Mouse (Mus musculus) hindlimb bud, embryonic 11.5 days (tissue): ENCODE data around the gene Ptprg.

Source experiments
- DNase-seq: peaks from one replicate; pipeline ENCODE4 v3.0.0-alpha.2; 2012; ENCODE audit warnings: low read depth, low spot score; ENCODE audit errors: extremely low spot score

The Ptprg gene

DNA sequence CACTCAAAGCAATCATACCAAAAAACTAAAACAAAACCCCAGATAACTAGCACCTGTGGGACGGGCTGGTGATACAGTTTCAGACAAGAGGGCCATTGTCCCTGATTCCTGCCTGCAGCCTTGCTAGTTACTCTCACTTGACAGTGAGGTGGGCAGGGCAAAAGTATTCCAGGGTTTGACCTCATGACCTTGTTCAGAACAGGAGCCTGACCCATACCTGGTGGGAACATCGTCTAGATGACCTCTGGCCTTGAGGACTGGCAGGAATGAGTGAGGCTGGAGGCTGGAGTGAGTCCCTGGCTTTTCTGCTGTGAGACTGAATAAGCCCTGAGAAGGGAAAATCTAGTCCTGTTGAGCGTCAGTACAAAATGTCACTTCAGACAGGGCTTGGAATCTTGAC, 11.1 kb downstream of the Ptprg start:
- no peak for DNase-seq

DNA sequence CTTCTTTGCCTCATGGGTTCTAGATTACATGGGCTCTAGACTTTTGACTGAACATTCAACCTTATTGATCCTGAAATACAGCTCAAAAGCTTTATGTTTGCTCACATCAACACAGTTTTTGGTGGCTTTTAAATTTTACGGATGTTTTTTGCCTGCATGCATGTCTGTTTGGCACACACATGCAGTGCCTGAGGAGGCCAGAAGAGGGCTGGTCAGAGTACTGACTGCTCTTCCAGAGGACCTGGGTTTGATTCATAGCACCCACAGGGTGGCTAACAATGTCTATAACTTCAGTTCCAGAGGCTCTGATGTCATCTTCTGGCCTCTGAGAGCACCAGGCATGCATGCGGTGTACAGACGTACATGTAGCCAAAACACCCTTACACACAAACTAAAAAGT, 12.0 kb downstream of the Ptprg start:
- DNase-seq = no peak

DNA sequence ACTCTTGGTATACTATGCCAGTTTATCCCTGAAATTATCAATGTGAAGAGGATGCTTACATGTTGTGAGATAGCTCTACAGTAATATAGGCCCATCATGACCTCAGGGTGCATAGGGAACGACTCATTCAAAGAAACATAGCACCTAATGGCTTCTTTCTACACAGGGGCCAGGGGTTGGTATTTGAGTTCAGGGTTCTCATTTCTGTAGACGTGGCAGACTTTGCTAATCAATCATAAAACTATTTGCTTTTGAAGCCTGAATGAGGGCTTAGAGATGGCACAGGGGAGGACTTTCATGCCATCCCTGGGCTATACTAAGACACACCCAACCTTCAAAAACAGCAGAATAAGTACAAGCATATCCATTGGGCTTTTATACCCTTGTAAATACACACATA, 16.4 kb downstream of the Ptprg start:
- no peak for DNase-seq

DNA sequence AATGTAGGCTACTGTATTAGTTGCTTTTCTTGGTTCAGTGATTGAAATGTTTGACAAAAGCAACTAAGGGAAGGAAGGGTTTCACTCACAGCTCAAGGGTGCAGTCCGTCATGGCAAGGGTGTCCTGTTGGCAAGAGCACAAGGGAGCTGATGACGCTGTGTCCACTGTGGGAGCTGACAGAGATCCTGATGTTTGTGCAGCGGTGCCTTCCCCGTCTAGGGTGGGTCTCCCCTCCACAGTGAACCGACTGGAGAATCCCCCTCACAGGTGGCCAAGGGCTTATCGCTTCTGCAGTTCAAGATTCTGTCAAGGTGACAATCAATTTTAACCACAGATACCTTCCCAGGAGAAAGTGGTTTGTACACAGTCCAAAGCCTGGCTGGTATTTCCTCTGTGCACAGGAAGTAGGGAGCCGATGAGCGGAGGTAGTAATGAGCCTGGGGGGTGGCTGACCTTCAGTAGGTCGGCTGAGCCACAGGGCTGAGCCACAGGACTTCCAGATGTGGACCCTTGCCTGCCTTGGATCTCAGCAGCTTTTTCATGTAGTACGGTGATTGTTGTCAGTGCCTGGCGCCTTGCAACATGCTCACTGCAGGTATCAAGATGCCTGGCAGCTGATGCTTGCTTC, 18.5 kb downstream of the Ptprg start:
- no peak for DNase-seq

DNA sequence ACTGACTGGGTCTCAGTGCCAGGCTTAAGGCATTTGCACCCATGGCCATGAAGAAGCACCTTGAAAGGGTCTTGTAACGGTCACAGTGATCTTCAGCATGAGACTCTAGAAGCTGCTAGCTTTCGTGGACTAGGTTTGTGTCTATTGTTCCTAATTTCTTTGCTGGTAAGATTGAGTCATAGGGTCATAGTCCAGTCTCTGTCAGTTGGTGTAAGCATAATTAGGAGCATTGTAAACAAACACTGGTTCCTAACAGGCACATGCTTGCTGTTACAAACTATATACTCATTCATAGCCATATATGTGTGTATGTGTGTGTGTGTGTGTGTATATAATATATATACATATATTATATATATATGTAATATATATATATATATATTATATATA, 19.1 kb downstream of the Ptprg start:
- DNase-seq = no peak

DNA sequence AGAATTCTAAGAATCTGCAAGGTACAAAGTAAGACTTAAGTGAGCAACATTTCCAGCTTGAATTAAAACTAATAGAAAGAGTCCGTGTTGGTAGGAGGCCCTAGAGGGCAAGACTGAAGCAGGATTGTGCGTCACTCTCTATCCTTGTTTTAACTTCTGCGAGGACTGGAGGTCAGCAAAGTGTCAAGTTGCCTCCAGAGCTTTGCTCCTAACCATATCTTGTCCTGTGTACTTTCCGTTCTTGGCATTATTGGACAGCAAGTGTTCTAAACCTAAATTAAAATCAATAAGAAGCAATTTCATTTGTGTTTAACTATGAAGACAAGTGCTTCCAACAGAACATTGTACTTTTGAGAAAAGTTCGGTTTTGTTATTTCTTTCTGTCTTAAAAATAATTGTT, 20.4 kb downstream of the Ptprg start:
- no peak for DNase-seq

DNA sequence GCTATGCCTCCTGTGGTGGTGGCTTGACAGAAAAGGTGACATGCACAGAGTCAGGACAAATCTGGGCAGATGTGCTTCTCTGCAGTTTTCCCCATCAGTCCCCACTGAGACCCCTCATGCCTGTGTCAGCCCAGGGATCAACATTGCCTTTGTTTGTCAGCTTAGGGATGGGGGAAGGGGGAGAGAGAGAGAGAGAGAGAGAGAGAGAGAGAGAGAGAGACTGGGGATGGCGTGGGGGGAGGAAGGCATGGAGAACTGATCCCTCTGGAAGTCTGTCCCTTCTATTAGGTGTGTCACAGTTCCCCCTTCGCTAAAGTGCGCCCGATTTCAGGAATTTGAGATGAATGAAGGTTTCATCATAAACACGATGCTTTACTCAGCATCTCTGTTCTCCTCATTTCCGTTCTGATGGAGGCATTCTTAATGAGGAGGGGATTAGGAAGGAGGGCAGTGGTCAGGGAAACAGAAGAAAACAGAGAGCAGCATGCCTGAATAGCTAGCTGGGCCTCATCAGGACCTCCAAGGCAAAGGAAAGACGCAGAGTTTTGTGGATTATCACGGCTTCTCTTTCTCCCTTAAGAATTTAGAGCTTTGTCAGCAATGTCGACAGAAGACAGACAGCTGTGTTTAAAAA, 24.1 kb downstream of the Ptprg start:
- DNase-seq = no peak

DNA sequence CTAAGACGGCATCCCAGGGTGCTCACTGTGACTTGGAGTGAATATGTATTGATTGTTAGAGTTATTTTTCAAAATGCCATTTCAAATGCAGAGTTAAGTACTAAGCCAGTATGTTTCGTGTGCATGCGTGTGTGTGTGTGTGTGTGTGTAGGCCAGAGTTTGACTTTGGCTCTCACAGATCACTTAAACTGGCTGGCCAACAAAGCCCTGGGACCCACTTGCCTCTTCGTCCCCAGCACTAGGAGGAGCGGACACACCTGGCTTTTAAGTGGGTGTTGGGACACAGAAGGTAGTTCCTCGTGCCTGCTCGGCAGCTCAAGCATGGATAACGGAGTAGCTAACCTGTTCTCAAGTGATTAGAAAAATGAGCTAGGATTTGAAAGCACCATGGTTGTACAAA, 24.6 kb downstream of the Ptprg start:
- DNase-seq = no peak

DNA sequence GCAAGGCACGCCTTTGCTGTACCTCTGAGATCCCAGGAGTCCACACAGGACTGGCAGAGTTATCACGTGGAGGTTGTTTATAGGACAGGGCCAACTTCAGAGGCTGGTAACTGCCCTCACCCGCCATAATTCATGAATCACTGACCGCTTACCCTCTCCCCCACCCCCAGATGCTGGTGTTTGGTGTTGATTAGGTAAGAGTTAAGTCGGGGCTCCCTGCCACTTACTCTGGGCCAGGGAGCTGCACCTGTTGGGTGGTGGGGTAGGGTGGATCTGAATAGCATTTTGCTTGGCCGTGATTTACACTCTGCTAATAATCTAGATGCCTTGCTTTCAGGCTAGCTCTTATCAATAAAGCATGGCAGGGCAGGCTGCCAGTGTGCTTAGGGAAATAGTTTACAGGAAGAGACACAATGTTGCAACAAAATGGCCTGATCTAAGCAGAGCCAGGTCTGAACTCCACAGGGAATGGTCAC, 25.2 kb downstream of the Ptprg start:
- no peak for DNase-seq

DNA sequence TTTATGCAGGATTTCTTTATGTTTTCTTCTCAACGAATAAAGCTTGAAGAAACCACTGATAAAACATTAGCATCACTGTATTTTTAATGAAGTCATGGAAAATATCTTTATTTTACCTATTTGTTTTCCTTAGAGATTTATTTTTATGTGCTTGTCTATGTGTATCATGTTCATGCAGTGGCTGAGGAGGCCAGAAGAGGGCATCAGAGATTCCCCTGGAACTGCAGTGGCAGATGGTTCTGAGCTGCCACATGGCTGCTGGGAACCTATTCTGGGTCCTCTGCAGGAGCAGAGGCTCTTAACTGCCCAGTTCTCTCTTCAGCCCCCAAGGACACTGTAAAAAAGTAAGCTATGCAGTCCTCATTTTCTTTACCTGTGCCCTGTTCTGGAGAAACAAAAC, 26.6 kb downstream of the Ptprg start:
- no peak for DNase-seq

DNA sequence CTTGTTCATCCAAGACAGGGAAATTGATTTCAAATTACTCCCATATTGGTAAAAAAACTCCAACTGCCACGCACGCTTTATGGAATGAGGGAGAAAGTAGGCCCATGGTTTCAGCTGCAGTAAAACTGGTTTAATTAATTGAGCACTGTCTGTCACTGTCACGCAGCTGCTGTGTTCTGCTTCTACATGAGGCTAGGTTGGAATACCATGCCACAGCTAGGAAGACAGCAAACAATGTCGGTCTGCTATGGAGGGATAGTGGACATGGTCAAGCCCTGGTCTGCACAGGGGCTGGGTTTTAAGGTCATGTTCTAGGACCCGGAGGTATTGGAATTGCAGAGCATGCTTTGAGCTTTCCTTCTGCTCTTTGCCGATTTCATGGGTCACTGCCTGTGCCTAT, 30.9 kb downstream of the Ptprg start:
- no peak for DNase-seq

DNA sequence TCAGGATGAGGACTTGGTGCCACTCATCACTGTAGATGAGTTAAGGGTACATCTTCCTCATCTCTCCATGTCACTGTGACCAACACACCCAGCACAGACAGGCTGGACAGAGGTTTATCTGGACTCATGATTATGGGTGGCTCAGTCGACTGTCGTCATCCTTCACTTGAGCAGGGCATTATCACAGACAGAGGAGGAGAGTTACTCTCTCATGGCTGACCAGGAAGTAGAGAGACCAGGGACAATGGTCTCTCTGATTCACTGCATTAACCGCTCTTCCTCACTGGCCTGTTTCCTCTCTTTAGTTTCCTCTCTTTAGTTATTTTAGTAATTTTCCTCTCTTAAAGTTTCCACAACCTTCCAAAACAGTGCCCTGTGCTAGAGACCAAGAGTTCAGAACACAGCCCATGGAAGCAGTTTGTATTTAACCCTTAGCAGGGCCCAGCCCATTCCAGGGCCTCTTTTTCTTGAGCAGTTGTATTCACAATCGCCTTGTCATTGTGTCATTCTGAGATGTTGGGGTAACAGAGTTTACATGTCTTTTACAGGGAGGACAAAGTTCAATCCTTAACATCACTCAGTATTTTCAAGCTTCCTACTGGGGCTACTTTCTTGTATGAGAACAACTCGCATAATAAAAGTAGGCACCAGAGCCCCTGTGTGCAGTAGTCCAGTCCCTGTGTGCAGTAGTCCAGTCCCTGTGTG, 31.7 kb downstream of the Ptprg start:
- no peak for DNase-seq

DNA sequence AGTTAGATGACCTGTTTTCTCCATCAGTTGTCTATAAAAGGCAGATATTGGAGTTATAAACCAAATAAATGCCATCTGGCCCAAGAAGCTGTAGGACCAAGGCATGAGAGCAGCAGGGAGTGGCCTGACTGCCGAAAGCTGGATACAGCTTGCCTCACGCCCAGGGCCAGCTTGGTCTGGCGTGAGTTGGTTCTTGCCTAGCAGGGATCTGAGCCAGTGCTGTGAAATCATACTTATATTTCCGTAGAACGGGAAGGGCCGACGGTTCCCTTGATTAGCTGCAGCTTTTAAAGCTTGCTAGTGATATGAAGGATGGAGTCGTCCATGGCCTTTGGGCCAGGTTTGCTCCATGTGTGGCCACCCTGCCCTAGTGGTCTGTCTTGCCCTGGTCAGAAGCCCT, 37.1 kb downstream of the Ptprg start:
- DNase-seq = no peak

DNA sequence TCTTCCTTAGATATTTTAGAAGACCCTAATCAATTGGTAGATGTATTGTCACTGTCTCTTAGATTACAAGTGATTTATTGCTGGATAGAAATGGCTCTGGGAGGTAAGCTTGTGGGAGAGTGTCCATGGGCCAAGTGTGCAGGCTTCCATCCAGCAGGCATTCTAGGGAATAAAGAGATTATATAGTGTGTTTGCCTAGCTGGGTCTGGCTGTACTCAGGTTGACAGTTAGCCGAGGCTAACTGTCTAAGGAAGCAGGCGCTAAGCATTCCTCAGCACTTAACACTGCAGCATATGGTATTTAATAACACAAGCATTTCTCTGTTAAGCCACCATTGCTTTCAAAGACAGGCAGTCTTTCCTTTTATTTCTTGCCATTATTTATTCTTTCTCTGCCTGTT, 39.3 kb downstream of the Ptprg start:
- no peak for DNase-seq

DNA sequence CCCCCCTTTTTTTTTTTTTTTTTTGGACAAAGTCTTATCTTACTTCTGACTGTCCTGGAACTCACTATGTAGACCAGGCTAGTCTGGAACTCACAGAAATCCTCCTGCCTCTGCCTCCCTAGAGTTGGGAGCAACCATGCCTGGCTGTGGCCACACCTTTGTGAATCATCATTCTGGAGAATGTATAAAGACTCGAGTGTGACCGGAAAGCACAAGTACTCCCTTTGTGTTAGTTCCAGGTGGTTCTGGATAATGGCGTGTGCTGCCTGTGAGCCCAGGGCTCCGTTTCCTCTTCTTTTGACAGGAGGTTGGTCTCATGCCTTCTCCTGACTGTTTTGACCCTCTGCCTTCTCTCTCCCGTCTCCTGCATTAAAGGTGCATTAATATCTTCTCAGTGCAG, 41.0 kb downstream of the Ptprg start:
- DNase-seq = no peak

DNA sequence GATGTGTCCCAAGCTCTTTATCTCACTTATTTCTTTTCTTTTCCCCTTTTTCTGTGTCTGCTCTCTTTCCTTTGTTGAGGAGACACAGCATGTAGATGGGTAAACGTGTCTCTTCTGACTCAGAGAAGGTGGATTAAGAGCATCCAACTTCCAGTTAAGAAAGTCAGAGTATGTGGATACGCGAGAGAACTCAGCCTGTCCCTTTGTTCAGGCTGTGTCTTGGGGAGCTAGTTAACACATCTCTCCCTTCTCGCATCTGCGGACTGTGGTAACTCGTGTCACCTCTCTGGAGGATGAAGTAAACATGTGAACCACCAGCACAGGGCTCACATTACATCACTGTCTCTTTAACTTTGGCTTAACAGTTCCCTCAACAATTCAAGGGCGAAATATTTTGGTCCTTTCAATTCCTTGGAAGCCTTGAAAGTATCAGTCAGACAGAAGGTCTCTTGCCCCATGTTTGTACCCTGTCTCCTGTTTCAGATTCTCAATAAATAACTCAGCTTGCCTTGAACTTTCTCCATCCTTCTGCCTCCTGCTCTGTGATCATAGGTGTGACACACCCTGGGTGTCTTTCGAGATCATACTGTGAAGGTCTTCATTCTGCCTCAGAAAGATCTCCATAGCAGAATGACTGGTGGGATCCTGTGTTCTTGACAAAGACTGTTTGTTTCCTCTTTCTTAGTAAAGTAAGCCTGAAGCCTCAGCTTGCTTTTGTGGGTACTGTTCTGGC, 51.0 kb downstream of the Ptprg start:
- DNase-seq = no peak

DNA sequence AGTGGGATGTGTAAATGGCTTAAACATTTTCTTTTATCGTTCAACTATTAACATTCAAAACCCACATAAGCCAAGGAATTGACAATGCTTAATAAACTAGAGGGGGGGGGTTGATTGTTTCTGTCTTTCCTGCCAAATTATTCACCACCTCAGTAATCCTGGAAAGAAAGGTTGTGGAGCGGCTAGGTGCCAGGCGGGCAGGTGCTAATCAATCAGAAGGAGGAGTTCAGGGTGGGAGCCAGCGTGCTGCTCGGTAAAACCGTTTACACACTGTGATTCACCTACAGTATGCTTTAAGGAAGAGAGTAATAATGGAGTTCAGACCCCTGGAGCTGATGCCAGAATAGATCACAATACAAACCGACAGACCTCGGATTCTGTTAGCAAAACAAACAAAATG, 55.0 kb downstream of the Ptprg start:
- DNase-seq = no peak

DNA sequence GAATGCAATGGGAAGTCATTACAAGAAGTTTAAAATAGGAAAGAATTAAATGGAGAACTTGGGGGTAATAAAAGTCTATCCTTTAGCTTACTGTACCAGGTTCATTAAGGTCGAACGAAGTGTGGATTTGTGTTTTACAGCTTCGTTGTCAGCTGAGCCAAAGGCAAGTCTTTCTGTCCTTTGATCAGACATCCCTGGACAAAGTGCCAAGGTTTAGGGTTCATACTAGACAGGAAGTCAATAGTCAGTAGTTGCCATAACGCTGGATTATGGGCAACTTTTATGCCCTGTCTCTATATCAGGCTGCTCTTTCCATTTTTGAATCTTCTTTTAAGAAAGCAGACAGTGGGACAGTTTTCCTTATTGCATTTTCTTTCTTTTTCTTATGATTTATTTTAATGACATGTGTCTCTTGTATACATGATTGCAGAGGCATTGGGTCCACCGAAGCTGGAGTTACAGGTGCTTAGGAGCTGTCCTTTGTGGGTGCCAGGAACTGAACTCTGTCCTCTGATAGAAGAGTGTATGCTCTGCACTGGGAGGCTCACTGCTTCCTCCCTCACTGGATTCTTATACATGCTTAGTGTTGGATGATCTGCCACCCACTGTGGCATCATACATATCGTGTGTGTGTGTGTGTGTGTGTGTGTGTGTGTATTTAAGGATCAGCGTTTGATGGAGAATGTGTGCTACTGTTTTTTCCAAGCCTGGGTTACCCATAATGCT, 56.7 kb downstream of the Ptprg start:
- no peak for DNase-seq

DNA sequence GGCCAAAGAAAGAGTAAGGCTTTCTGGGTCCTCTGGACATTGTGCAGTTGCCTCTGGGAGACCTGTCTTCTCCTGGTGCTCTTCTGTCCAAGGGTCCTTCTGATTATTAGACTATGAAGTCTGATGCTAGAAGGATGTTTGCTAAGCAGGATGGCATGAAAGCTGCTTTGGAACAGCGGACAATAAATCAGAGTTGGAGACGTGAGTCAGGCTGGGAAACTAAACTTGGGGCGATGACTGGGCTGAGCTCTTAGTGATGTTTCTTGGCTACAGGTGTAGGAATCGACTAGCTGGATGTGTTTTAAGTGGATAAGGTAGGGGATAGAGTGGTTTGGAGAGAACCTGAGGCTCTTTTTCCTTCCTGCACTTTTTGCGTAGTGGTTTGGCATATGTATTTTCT, 59.1 kb downstream of the Ptprg start:
- no peak for DNase-seq

DNA sequence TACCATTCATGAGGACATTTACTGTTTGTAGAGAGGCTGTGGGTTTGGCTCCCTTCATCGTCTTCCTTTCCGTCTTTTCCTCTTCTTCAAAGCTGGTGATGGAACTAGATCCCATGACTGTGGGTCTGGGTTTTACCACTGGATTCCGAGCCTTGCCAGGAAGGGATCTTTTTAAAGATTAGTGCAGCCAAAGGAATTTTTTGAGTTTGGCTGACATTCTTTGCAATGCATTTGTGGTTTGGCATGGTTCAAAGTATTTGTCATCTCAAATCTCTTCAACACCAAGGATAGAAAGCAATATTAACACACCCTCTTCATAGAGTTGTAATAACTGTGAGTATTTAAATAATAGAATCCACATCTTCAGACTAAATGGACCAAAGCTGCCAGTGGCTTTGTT, 59.8 kb downstream of the Ptprg start:
- DNase-seq = no peak

DNA sequence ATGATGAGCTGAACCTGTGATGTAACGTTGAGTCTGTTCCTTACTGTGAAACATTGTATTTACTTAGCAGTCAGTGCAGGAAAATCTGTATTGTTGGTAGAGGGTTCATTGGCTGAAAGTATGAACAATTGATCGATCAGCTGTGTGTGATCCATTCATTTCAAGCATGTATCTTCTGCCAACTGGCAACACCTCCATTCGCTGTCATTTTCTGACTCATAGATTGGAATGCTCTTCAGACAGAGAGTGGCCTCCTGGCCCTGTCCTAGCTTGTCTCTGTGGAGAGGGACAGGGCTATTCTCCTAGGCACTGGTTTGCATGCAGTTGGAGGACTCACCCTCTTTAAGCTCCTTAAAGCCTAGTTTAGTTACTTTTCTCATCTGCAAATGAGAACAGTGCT, 62.4 kb downstream of the Ptprg start:
- no peak for DNase-seq
